In the genomic region with DNA sequence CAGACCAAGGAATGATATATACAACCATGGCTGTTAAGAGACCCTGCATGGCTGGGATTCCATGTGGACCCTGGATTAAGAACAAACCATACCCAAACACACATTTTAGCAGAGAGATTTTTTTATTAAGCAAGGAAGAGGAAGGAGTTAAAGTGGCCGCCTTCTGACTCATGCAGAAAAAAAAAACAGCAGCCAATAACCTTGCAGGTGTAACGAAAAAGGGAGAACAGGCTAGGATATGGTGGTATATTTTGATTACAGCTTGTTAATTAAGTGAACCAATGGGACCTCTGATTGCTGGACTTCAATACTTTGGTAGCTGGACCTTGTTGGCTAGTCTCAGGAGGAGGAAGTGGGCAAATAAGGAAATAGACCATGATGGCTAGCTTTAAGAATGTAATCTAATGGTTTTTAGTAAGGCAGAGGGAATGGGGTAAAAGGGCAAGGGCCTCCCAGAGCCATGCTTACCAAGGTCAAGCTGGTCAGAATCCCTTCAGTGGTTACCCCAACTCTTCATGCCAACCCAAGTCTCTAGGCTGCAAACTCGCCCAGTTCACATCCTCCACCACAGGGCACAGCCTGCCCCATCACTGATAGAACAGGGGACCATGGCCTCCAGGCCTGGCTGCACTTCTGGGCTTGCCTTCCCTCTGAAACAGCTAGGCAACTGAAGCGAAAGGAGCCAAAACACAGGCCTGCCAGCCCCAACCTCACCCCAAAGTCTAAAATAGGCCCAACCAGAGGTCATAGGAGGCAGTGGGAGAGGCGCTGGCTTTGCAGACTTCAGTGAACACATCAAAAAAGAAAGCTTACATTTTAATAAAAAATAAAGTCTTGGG, we compare ENCODE assay signal across 10 mouse cellular contexts. TPM values are rescaled to one million over a fixed set of nuclear protein-coding genes. Genes with fewer than 3 reads are reported as not detected.
DNase-seq lines count a peak whose midpoint lies in the region; ATAC-seq and TF ChIP-seq lines count a peak whose summit lies in the region.
"Had no signal": no experiment of that assay in that cellular context is flagged by ENCODE, and none has a peak within 500 bp of the region (broad histone marks: within the 10 kb centered on the region; RNA-seq: fewer than 3 reads in every experiment).

No protein-coding gene starts in this region.

- no peak for TF ChIP-seq POLR2A in lung, adult 2 months (IDR thresholded peaks at IDR 0.05; ENCODE audit: borderline replicate concordance, extremely low read depth, low read depth, low read length)
- no peak for TF ChIP-seq POLR2A in small intestine, adult 2 months (IDR thresholded peaks at IDR 0.05; ENCODE audit: low read depth, low read length)

- no peak overlapping the region for H3K4me3 ChIP-seq in lung, embryonic 16.5 days (ENCODE audit: low read length)
- no peak overlapping the region for H3K4me3 ChIP-seq in lung, adult 2 months (replicated peaks; ENCODE audit: extremely low read depth, low read depth, low read length)
- H3K4me3 ChIP-seq in small intestine, adult 2 months (ENCODE audit: low read depth, low read length): no peak overlapping the region
- H3K4me3 ChIP-seq: hindbrain, embryonic 10.5 days had no signal

- DNase-seq in heart, adult 18-20 months: peak; percentile 46 to 50
- DNase-seq in heart, adult 9 months (ENCODE audit: low spot score in 2 of 2): no peak
- DNase-seq in lung, adult 2 months: no peak
- DNase-seq in left cerebral cortex, adult 18-20 months (ENCODE audit: low spot score in 2 of 2): no peak
- DNase-seq: lung, adult 18-20 months; right cerebral cortex, postnatal 4 days had no signal

- ATAC-seq in lung, embryonic 16.5 days (ENCODE audit: low read depth): no peak
- ATAC-seq in granulocyte monocyte progenitor cell, adult 5-6 weeks (replicated peaks; ENCODE audit: poor library complexity, severe bottlenecking): peak; percentile 50

- peaks cover 3% of the 10 kb centered on the region; the same call in 1 of the 2 replicates for H3K4me1 ChIP-seq in lung, embryonic 16.5 days (replicated peaks; ENCODE audit: control insufficient read depth, insufficient read depth, low read length)
- peaks cover 18% of the 10 kb centered on the region for H3K4me1 ChIP-seq in lung, adult 2 months (ENCODE audit: control insufficient read depth, insufficient read depth, low read length)
- peaks cover 25% of the 10 kb centered on the region for H3K4me1 ChIP-seq in small intestine, adult 2 months (ENCODE audit: control insufficient read depth, insufficient read depth, insufficient read length, low read length)

- no peaks in the 10 kb centered on the region for H3K36me3 ChIP-seq in lung, embryonic 16.5 days (ENCODE audit: control insufficient read depth, insufficient read depth, low read length)
- no peaks in the 10 kb centered on the region for H3K36me3 ChIP-seq in small intestine, adult 2 months (ENCODE audit: control insufficient read depth, insufficient read depth, low read length)

- 73% methylated on average over 5 of the region's 5 CpGs for WGBS in lung, embryonic 16.5 days
- 56% methylated on average over 5 of the region's 5 CpGs for WGBS in lung, adult 2 months
- WGBS in small intestine, adult 2 months: 42% methylated on average over 5 of the region's 5 CpGs

- TF ChIP-seq CTCF in lung, adult 2 months (IDR thresholded peaks at IDR 0.05; ENCODE audit: insufficient read depth, low read length): no peak
- no peak for TF ChIP-seq CTCF in small intestine, adult 2 months (IDR thresholded peaks at IDR 0.05; ENCODE audit: extremely low read depth, insufficient read length, insufficient replicate concordance, low read depth, low read length)

- peak overlapping the region; percentile 10; the same call in 1 of the 2 replicates for H3K27ac ChIP-seq in lung, embryonic 16.5 days (ENCODE audit: low read length)
- H3K27ac ChIP-seq in small intestine, adult 2 months (ENCODE audit: insufficient read depth, low read depth, low read length): peak overlapping the region; percentile 91
- H3K27ac ChIP-seq: hindbrain, embryonic 10.5 days had no signal

- H3K4me2 ChIP-seq in lung, embryonic 16.5 days (ENCODE audit: low read depth, low read length): no peak overlapping the region

- H3K9me3 ChIP-seq in lung, embryonic 16.5 days (ENCODE audit: control insufficient read depth, low read length): no peaks in the 10 kb centered on the region
- H3K9me3 ChIP-seq: hindbrain, embryonic 10.5 days had no signal

- no peak overlapping the region for H3K9ac ChIP-seq in lung, embryonic 16.5 days (ENCODE audit: low read length)

- H3K27me3 ChIP-seq in lung, embryonic 16.5 days (ENCODE audit: control insufficient read depth, insufficient read depth, low read depth, low read length): no peaks in the 10 kb centered on the region
- no peaks in the 10 kb centered on the region for H3K27me3 ChIP-seq in small intestine, adult 2 months (ENCODE audit: control insufficient read depth, insufficient read depth, low read length)

RNA-seq across cellular contexts. Expression of a gene that starts 28.2 kb away (rescaled TPM):
- total RNA-seq in heart, adult 18-20 months (2021): 1 to 10 TPM; 4.2 to 5.9 TPM
- 5.9 TPM in 2 replicates for polyA plus RNA-seq in lung, embryonic 16.5 days (2015; fragmentation: Nextera tagmentation; extraction: Ambion mirVana)
- 19.0 and 21.2 TPM in 2 replicates for polyA plus RNA-seq in lung, adult 2 months (2012; rRNA removed)
- total RNA-seq in granulocyte monocyte progenitor cell, adult 5-6 weeks (2014; fragmentation: Nextera tagmentation): 12.2 and 21.8 TPM in 2 replicates
- total RNA-seq in granulocyte monocyte progenitor cell, adult 5-6 weeks (2017): 0.34 and 0.93 TPM in 2 replicates
- 18.7 and 31.0 TPM in 2 replicates for polyA plus RNA-seq in small intestine, adult 2 months (2012; rRNA removed)
- total RNA-seq in left cerebral cortex, adult 18-20 months (2021): 10 to 100 TPM; 11.8 to 13.9 TPM

RNA-seq across cellular contexts. Expression of a gene that starts 42.1 kb away (rescaled TPM):
- not detected for total RNA-seq in heart, adult 18-20 months (2021)
- polyA plus RNA-seq in lung, embryonic 16.5 days (2015; fragmentation: Nextera tagmentation; extraction: Ambion mirVana): 0.06 TPM in 1 of 2 replicates, not detected in the other
- polyA plus RNA-seq in lung, adult 2 months (2012; rRNA removed): 0.02 and 0.04 TPM in 2 replicates
- not detected in 2 replicates for total RNA-seq in granulocyte monocyte progenitor cell, adult 5-6 weeks (2014; fragmentation: Nextera tagmentation)
- 0.31 TPM in 1 of 2 replicates, not detected in the other for total RNA-seq in granulocyte monocyte progenitor cell, adult 5-6 weeks (2017)
- not detected in 2 replicates for polyA plus RNA-seq in small intestine, adult 2 months (2012; rRNA removed)
- under 1 TPM; 0.66 to 0.70 TPM for total RNA-seq in left cerebral cortex, adult 18-20 months (2021)

RNA-seq across cellular contexts. Expression of a gene that starts 52.1 kb away (rescaled TPM):
- 10 to 100 TPM; 65.8 to 77.3 TPM for total RNA-seq in heart, adult 18-20 months (2021)
- 95.0 and 109 TPM in 2 replicates for polyA plus RNA-seq in lung, embryonic 16.5 days (2015; fragmentation: Nextera tagmentation; extraction: Ambion mirVana)
- polyA plus RNA-seq in lung, adult 2 months (2012; rRNA removed): 219 and 232 TPM in 2 replicates
- total RNA-seq in granulocyte monocyte progenitor cell, adult 5-6 weeks (2014; fragmentation: Nextera tagmentation): not detected in 2 replicates
- total RNA-seq in granulocyte monocyte progenitor cell, adult 5-6 weeks (2017): 0.13 TPM in 1 of 2 replicates, not detected in the other
- 11.9 and 14.5 TPM in 2 replicates for polyA plus RNA-seq in small intestine, adult 2 months (2012; rRNA removed)
- 1 to 10 TPM; 4.5 to 6.1 TPM for total RNA-seq in left cerebral cortex, adult 18-20 months (2021)

Comparison
In these comparisons a context has a peak if more than half of its experiments do, and no peak if none do; other contexts are left out.
1. DNase-seq: peak in heart, adult 18-20 months (2 of 2); none in heart, adult 9 months (0 of 2), lung, adult 2 months (single experiment) and left cerebral cortex, adult 18-20 months (0 of 2).
2. RNA of a gene that starts 52.1 kb away (total RNA-seq): 65.8 to 77.3 TPM in heart, adult 18-20 months; 4.5 to 6.1 TPM in left cerebral cortex, adult 18-20 months and 0.13 TPM in granulocyte monocyte progenitor cell, adult 5-6 weeks; every median in the first group is over 4 times any median in the second.